Mouse (Mus musculus) neural tube, embryonic 13.5 days (tissue): ENCODE data around the gene Zfp593. TPM values are rescaled to one million over a fixed set of nuclear protein-coding genes. Genes with fewer than 3 reads are reported as not detected.

Experiments
- ATAC-seq: fragments of 200-750 bp; cut with Nextera tagmentation; 2 replicates; pipeline ENCODE4 v1.8.0; 2017; ENCODE audit warnings: low read depth, mild to moderate bottlenecking, moderate TSS enrichment, moderate library complexity
- H3K27ac ChIP-seq: fragments of 300-500 bp; sonication (generic); replicated peaks from 2 replicates; pipeline ENCODE4 v1.5.1; 2015; ENCODE audit warnings: moderate library complexity, mild to moderate bottlenecking, inconsistent platforms
- H3K27me3 ChIP-seq: fragments of 300-500 bp; sonication (generic); 2 replicates; pipeline ENCODE4 v1.6.1; 2015; ENCODE audit warnings: mild to moderate bottlenecking, inconsistent platforms
- H3K36me3 ChIP-seq: fragments of 300-500 bp; sonication (generic); 2 replicates; pipeline ENCODE4 v1.6.1; 2015; ENCODE audit warnings: mild to moderate bottlenecking, inconsistent platforms
- H3K4me1 ChIP-seq: fragments of 300-500 bp; sonication (generic); replicated peaks from 2 replicates; pipeline ENCODE4 v1.6.1; 2015; ENCODE audit warnings: inconsistent platforms
- H3K4me2 ChIP-seq: fragments of 300-500 bp; sonication (generic); 2 replicates; pipeline ENCODE4 v1.6.1; 2015; ENCODE audit warnings: inconsistent platforms, mild to moderate bottlenecking, moderate library complexity
- H3K4me3 ChIP-seq: fragments of 300-500 bp; sonication (generic); 2 replicates; pipeline ENCODE4 v1.5.1; 2015; ENCODE audit warnings: mild to moderate bottlenecking, inconsistent platforms
- H3K9ac ChIP-seq: fragments of 300-500 bp; sonication (generic); 2 replicates; pipeline ENCODE4 v1.6.1; 2015; ENCODE audit warnings: moderate library complexity, mild to moderate bottlenecking, inconsistent platforms
- H3K9me3 ChIP-seq: fragments of 300-500 bp; sonication (generic); 2 replicates; pipeline ENCODE4 v1.6.1; 2016; ENCODE audit warnings: inconsistent platforms
- WGBS: fragments of 180-500 bp; shearing (Covaris S2); methylation state at CpG from one replicate; pipeline ENCODE4 v1.1.7; 2015; 5-methylcytosine and 5-hydroxymethylcytosine counted together
- polyA plus RNA-seq: library from polyadenylated mRNA; unstranded; fragments of >200 nt; fragmentation: Nextera tagmentation; extraction: Ambion mirVana; gene quantifications from 2 replicates; pipeline ENCODE4 v1.2.1, GENCODE M21; 2015

The Zfp593 gene
- polyA plus RNA-seq, 1 experiment from 2014 or later, result 15.7 TPM

GRCm38 (mm10) chr4:134243516-134244250, 1.7 kb downstream of the Zfp593 start, which contains the start of gene E130218I03Rik:
Gene E130218I03Rik (plus strand): TSS chr4:134243662.
- ATAC-seq, result no peak
- Histone ChIP-seq H3K4me1 (peaks cover 29% of the 10 kb centered on the region), H3K27me3 (peaks cover 28% of the 10 kb centered on the region), H3K27ac (no peak within 1 kb of the TSS), H3K4me3 (peak within 1 kb of the TSS; percentile 85), H3K4me2 (peak within 1 kb of the TSS; percentile 96), H3K36me3 (0 out of 2 replicates have a peak, but pooled peaks cover 5% of the 10 kb centered on the region), H3K9ac (peak within 1 kb of the TSS; percentile 87; the same call in 1 of the 2 replicates), H3K9me3 (no peaks in the 10 kb centered on the region)
- 94% methylated on average over 17 of the region's 17 CpGs for WGBS

GRCm38 (mm10) chr4:134238686-134239085, 6.7 kb downstream of the Zfp593 start:
- H3K9me3 ChIP-seq, result no peaks in the 10 kb centered on the region
- ATAC-seq, result no peak
- peak overlapping the region; percentile 18; the same call in 1 of the 2 replicates for H3K4me2 ChIP-seq
- peaks cover 28% of the 10 kb centered on the region for H3K27me3 ChIP-seq
- H3K4me1 ChIP-seq, result peaks cover 12% of the 10 kb centered on the region; the same call in 1 of the 2 replicates
- H3K4me3 ChIP-seq, result no peak overlapping the region
- 0 out of 2 replicates have a peak, but pooled peaks cover 5% of the 10 kb centered on the region for H3K36me3 ChIP-seq
- no peak overlapping the region for H3K27ac ChIP-seq
- no peak overlapping the region for H3K9ac ChIP-seq
- 13% methylated on average over 10 of the region's 10 CpGs for WGBS

- H3K27me3 ChIP-seq, result peaks cover 28% of the 10 kb centered on the region
- ATAC-seq, result no peak; the same call in 1 of the 2 replicates
- H3K9me3 ChIP-seq, result no peaks in the 10 kb centered on the region
- no peak within 1 kb of the TSS for H3K27ac ChIP-seq
- 3% methylated on average over 18 of the region's 18 CpGs for WGBS
- H3K9ac ChIP-seq, result no peak within 1 kb of the TSS
- 0 out of 2 replicates have a peak, but pooled peaks cover 10% of the 10 kb centered on the region for H3K4me1 ChIP-seq
- 0 out of 2 replicates have a peak, but pooled peaks cover 1% of the 10 kb centered on the region for H3K36me3 ChIP-seq
- no peak within 1 kb of the TSS for H3K4me3 ChIP-seq
- peak within 1 kb of the TSS; percentile 18; the same call in 1 of the 2 replicates for H3K4me2 ChIP-seq
These were observed 7.1 kb downstream of the Zfp593 start, which contains the start of gene Cnksr1 for GRCm38 (mm10) chr4:134238279-134238651. Gene Cnksr1 (minus strand): TSS chr4:134238399.

GRCm38 (mm10) chr4:134237582-134238278, 7.7 kb downstream of the Zfp593 start:
- peak overlapping the region; percentile 18; the same call in 1 of the 2 replicates for H3K4me2 ChIP-seq
- no peak for ATAC-seq
- H3K36me3 ChIP-seq, result no peaks in the 10 kb centered on the region

GRCm38 (mm10) chr4:134234876-134235275, 10.5 kb downstream of the Zfp593 start:
- ATAC-seq, result no peak
- Histone ChIP-seq H3K4me1 (0 out of 2 replicates have a peak, but pooled peaks cover 10% of the 10 kb centered on the region), H3K36me3 (no peaks in the 10 kb centered on the region), H3K9ac (no peak overlapping the region), H3K4me2 (no peak overlapping the region), H3K4me3 (no peak overlapping the region), H3K27me3 (peaks cover 28% of the 10 kb centered on the region), H3K27ac (no peak overlapping the region), H3K9me3 (no peaks in the 10 kb centered on the region)
- 87% methylated on average over 5 of the region's 5 CpGs for WGBS

More at GRCm38 (mm10) chr4:134237582-134238278, 7.7 kb downstream of the Zfp593 start:
- 0 out of 2 replicates have a peak, but pooled peaks cover 10% of the 10 kb centered on the region for H3K4me1 ChIP-seq
- peaks cover 28% of the 10 kb centered on the region for H3K27me3 ChIP-seq
- H3K4me3 ChIP-seq, result no peak overlapping the region
- WGBS, result 26% methylated on average over 19 of the region's 19 CpGs
- no peak overlapping the region for H3K9ac ChIP-seq
- no peak overlapping the region for H3K27ac ChIP-seq
- no peaks in the 10 kb centered on the region for H3K9me3 ChIP-seq

- Histone ChIP-seq H3K4me2 (no peak overlapping the region), H3K9ac (no peak overlapping the region), H3K36me3 (no peaks in the 10 kb centered on the region), H3K4me3 (no peak overlapping the region), H3K4me1 (no peaks in the 10 kb centered on the region), H3K27me3 (no peaks in the 10 kb centered on the region), H3K27ac (no peak overlapping the region), H3K9me3 (no peaks in the 10 kb centered on the region)
- WGBS, result 44% methylated on average over 8 of the region's 8 CpGs
- no peak for ATAC-seq
These were observed 15.0 kb downstream of the Zfp593 start for GRCm38 (mm10) chr4:134230431-134230830.

GRCm38 (mm10) chr4:134227194-134227593, 18.2 kb downstream of the Zfp593 start, which contains the start of gene Catsper4:
Gene Catsper4 (minus strand): TSS chr4:134227383.
- no peak for ATAC-seq
- Histone ChIP-seq H3K4me3 (no peak within 1 kb of the TSS), H3K4me1 (no peaks in the 10 kb centered on the region), H3K9me3 (no peaks in the 10 kb centered on the region), H3K27ac (no peak within 1 kb of the TSS), H3K4me2 (no peak within 1 kb of the TSS), H3K36me3 (no peaks in the 10 kb centered on the region), H3K9ac (no peak within 1 kb of the TSS), H3K27me3 (no peaks in the 10 kb centered on the region)
- whole genome bisulfite sequencing, result 78% methylated on average over 8 of the region's 8 CpGs

GRCm38 (mm10) chr4:134222793-134223600, 22.4 kb downstream of the Zfp593 start:
- Histone ChIP-seq H3K27ac (no peak overlapping the region), H3K4me1 (no peaks in the 10 kb centered on the region), H3K27me3 (no peaks in the 10 kb centered on the region), H3K4me3 (no peak overlapping the region), H3K36me3 (no peaks in the 10 kb centered on the region), H3K4me2 (no peak overlapping the region), H3K9ac (no peak overlapping the region), H3K9me3 (no peaks in the 10 kb centered on the region)
- ATAC-seq, result no peak
- WGBS, result 67% methylated on average over 11 of the region's 11 CpGs

- no peaks in the 10 kb centered on the region for H3K36me3 ChIP-seq
- no peak overlapping the region for H3K27ac ChIP-seq
- no peak for ATAC-seq
- H3K27me3 ChIP-seq, result no peaks in the 10 kb centered on the region
- H3K4me1 ChIP-seq, result no peaks in the 10 kb centered on the region
- no peak overlapping the region for H3K4me2 ChIP-seq
- H3K9ac ChIP-seq, result no peak overlapping the region
- H3K9me3 ChIP-seq, result no peaks in the 10 kb centered on the region
- H3K4me3 ChIP-seq, result no peak overlapping the region
- 69% methylated on average over 6 of the region's 6 CpGs for WGBS
These were observed 38.8 kb downstream of the Zfp593 start for GRCm38 (mm10) chr4:134206488-134207053.

GRCm38 (mm10) chr4:134203340-134203896, 42.0 kb downstream of the Zfp593 start:
- no peak for ATAC-seq
- 90% methylated on average over 17 of the region's 17 CpGs for WGBS
- Histone ChIP-seq H3K27me3 (no peaks in the 10 kb centered on the region), H3K27ac (no peak overlapping the region), H3K4me1 (no peaks in the 10 kb centered on the region), H3K4me3 (no peak overlapping the region), H3K36me3 (no peaks in the 10 kb centered on the region), H3K9me3 (no peaks in the 10 kb centered on the region), H3K9ac (no peak overlapping the region), H3K4me2 (no peak overlapping the region)

- H3K9ac ChIP-seq, result no peak within 1 kb of the TSS
- no peaks in the 10 kb centered on the region for H3K36me3 ChIP-seq
- no peaks in the 10 kb centered on the region for H3K4me1 ChIP-seq
- no peak within 1 kb of the TSS for H3K27ac ChIP-seq
- WGBS, result 89% methylated on average over 4 of the region's 4 CpGs
- no peak for ATAC-seq
- no peaks in the 10 kb centered on the region for H3K27me3 ChIP-seq
- no peak within 1 kb of the TSS for H3K4me2 ChIP-seq
- H3K4me3 ChIP-seq, result no peak within 1 kb of the TSS
- H3K9me3 ChIP-seq, result no peaks in the 10 kb centered on the region
These were observed 42.5 kb downstream of the Zfp593 start, which contains the start of gene Gm7534 for GRCm38 (mm10) chr4:134202904-134203303. Gene Gm7534 (minus strand): TSS chr4:134203004.
